Mouse (Mus musculus) limb, embryonic 13.5 days (tissue): ENCODE measurements around the gene Gm12216. TPM values are rescaled to one million over a fixed set of nuclear protein-coding genes. Genes with fewer than 3 reads are reported as not detected.
"Not testable (repeated sequence)": the region's sequence is repeated elsewhere in the genome, so short reads cannot be mapped to it uniquely, and the experiment has no call there.

Experiments used
- ATAC-seq: fragments of 200-750 bp; cut with Nextera tagmentation; 2 replicates; pipeline ENCODE4 v1.8.0; 2017; ENCODE audit warnings: low read depth, moderate number of reproducible peaks, moderate TSS enrichment; ENCODE audit not compliant: low FRiP score
- H3K27ac ChIP-seq: fragments of 300-500 bp; sonication (generic); 2 replicates; pipeline ENCODE4 v1.5.1; 2015; ENCODE audit warnings: inconsistent platforms, mild to moderate bottlenecking, moderate library complexity
- H3K27me3 ChIP-seq: fragments of 300-500 bp; sonication (generic); 2 replicates; pipeline ENCODE4 v1.6.1; 2015; ENCODE audit warnings: mild to moderate bottlenecking, inconsistent platforms
- H3K36me3 ChIP-seq: fragments of 300-500 bp; sonication (generic); 2 replicates; pipeline ENCODE4 v1.6.1; 2015; ENCODE audit warnings: inconsistent platforms, mild to moderate bottlenecking, moderate library complexity
- H3K4me1 ChIP-seq: fragments of 300-500 bp; sonication (generic); 2 replicates; pipeline ENCODE4 v1.6.1; 2015; ENCODE audit warnings: inconsistent platforms
- H3K4me2 ChIP-seq: fragments of 300-500 bp; sonication (generic); replicated peaks from 2 replicates; pipeline ENCODE4 v1.6.1; 2015; ENCODE audit warnings: inconsistent platforms, mild to moderate bottlenecking, moderate library complexity
- H3K4me3 ChIP-seq: fragments of 300-500 bp; sonication (generic); 2 replicates; pipeline ENCODE4 v1.5.1; 2015; ENCODE audit warnings: moderate library complexity, mild to moderate bottlenecking, inconsistent platforms
- H3K9ac ChIP-seq: fragments of 300-500 bp; sonication (generic); 2 replicates; pipeline ENCODE4 v1.6.1; 2015; ENCODE audit warnings: mild to moderate bottlenecking, inconsistent platforms
- H3K9me3 ChIP-seq: fragments of 300-500 bp; sonication (generic); 2 replicates; pipeline ENCODE4 v1.6.1; 2016; ENCODE audit warnings: inconsistent platforms
- WGBS: fragments of 180-500 bp; shearing (Covaris S2); methylation state at CpG from one replicate; pipeline ENCODE4 v1.1.7; 2015; 5-methylcytosine and 5-hydroxymethylcytosine counted together
- polyA plus RNA-seq: library from polyadenylated mRNA; unstranded; fragments of >200 nt; fragmentation: Nextera tagmentation; extraction: Ambion mirVana; gene quantifications from 2 replicates; pipeline ENCODE4 v1.2.1, GENCODE M21; 2015

The Gm12216 gene
- polyA plus RNA-seq, 1 experiment from 2014 or later = 0.56 TPM

GRCm38 (mm10) chr11:53761284-53761683, 97.8 kb downstream of the Gm12216 start:
- ATAC-seq = no peak
- H3K27ac ChIP-seq = no peak overlapping the region; the same call in 1 of the 2 replicates
- whole genome bisulfite sequencing = 70% methylated on average over 5 of the region's 5 CpGs
- H3K9me3 ChIP-seq = no peaks in the 10 kb centered on the region
- no peaks in the 10 kb centered on the region for H3K36me3 ChIP-seq
- peaks cover 62% of the 10 kb centered on the region for H3K4me1 ChIP-seq
- H3K4me3 ChIP-seq = no peak overlapping the region
- H3K4me2 ChIP-seq = no peak overlapping the region
- H3K27me3 ChIP-seq = peaks cover 14% of the 10 kb centered on the region; the same call in 1 of the 2 replicates
- H3K9ac ChIP-seq = no peak overlapping the region

DNA sequence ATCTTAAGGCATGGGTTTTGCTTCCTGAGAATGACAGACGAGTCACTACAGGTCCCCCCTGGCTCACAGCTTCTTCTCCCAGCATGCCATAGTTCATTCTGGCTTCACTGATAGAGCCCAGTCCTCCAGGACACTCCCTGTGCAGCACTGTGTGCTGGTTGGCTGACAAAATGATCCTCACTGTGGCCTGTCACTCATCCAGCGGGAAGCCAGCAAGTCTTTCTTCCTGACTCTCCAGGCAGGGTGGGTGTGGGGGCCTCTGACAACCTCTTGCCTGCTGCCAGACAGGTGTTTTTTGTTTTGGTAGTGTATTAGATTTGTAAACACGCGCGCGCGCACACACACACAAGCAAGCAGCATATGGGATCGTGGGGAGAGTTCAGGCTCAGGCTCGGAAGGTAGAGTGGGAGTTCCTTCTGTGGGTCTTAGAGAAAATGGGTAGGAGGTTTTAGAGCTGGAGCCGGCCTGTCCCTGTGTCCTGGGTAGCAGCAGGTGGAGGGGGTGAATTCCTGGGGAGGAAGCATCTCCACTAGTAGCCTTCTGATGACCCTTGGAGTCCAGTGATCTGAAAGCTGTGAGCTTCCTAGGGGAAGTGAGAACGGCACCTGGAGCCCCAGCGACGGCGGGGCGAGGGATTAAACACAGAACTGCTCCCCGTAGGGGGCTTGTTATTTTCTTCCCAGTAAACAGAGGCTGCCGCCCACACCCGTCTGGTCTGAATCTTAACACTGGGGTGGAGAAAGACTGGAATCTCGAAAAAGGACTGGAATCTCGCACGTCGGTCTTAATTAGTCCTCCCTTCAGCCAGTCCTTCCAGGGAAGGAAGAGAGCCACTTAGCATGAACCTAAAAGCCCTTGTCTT, 99.3 kb downstream of the Gm12216 start:
- Histone ChIP-seq H3K4me2 (peak overlapping the region; percentile 38), H3K4me3 (no peak overlapping the region), H3K9ac (peak overlapping the region; percentile 13), H3K9me3 (no peaks in the 10 kb centered on the region), H3K27ac (no peak overlapping the region), H3K4me1 (peaks cover 60% of the 10 kb centered on the region), H3K27me3 (peaks cover 14% of the 10 kb centered on the region; the same call in 1 of the 2 replicates), H3K36me3 (no peaks in the 10 kb centered on the region)
- WGBS = 9% methylated on average over 22 of the region's 22 CpGs
- no peak for ATAC-seq

GRCm38 (mm10) chr11:53758791-53759351, 100.2 kb downstream of the Gm12216 start:
- peaks cover 51% of the 10 kb centered on the region for H3K4me1 ChIP-seq
- H3K27me3 ChIP-seq = peaks cover 14% of the 10 kb centered on the region; the same call in 1 of the 2 replicates
- no peak for ATAC-seq
- H3K27ac ChIP-seq = no peak overlapping the region
- no peaks in the 10 kb centered on the region for H3K36me3 ChIP-seq
- no peak overlapping the region for H3K9ac ChIP-seq
- H3K4me2 ChIP-seq = no peak overlapping the region
- no peaks in the 10 kb centered on the region for H3K9me3 ChIP-seq
- WGBS = 44% methylated on average over 6 of the region's 6 CpGs
- no peak overlapping the region for H3K4me3 ChIP-seq

GRCm38 (mm10) chr11:53758033-53758432, 101.0 kb downstream of the Gm12216 start:
- not testable (repeated sequence) for H3K36me3 ChIP-seq, ATAC-seq, H3K4me3 ChIP-seq, H3K4me2 ChIP-seq, H3K9me3 ChIP-seq, H3K9ac ChIP-seq, H3K27ac ChIP-seq
- H3K27me3 ChIP-seq = peaks cover 14% of the 10 kb centered on the region; the same call in 1 of the 2 replicates
- peaks cover 43% of the 10 kb centered on the region for H3K4me1 ChIP-seq
- 75% methylated on average over 9 of the region's 9 CpGs for WGBS

DNA sequence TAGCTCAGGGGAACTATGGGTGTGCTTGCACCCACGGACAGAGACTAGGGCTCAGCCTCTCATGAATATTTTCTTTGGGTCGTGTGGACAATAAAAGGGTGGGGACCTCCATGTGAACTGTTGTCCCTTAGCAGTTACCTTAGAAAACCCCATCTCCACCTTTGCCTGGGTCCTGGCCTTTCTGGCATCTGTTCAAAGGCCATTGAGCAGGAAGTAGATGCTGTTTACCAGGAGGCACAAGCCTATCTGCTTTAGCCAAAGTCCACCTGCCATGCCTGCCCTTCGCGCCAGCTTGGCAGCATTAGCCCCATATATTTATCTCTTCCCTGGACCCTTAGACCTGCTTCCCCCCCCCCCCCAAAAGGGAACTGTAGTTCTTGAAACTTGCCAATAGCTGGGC, 101.4 kb downstream of the Gm12216 start:
- no peak overlapping the region for H3K27ac ChIP-seq
- WGBS = 94% methylated on average over 4 of the region's 4 CpGs
- ATAC-seq = no peak
- H3K27me3 ChIP-seq = peaks cover 14% of the 10 kb centered on the region; the same call in 1 of the 2 replicates
- peaks cover 4% of the 10 kb centered on the region; the same call in 1 of the 2 replicates for H3K9me3 ChIP-seq
- no peak overlapping the region for H3K4me3 ChIP-seq
- no peak overlapping the region for H3K9ac ChIP-seq
- H3K4me2 ChIP-seq = no peak overlapping the region
- H3K36me3 ChIP-seq = no peaks in the 10 kb centered on the region
- peaks cover 39% of the 10 kb centered on the region for H3K4me1 ChIP-seq

- H3K4me3 ChIP-seq = no peak overlapping the region
- H3K36me3 ChIP-seq = no peaks in the 10 kb centered on the region
- 0 out of 2 replicates have a peak, but pooled peaks cover 3% of the 10 kb centered on the region for H3K27me3 ChIP-seq
- WGBS = 79% methylated on average over 12 of the region's 12 CpGs
- ATAC-seq = no peak
- peaks cover 15% of the 10 kb centered on the region for H3K4me1 ChIP-seq
- peaks cover 5% of the 10 kb centered on the region; the same call in 1 of the 2 replicates for H3K9me3 ChIP-seq
- H3K27ac ChIP-seq = no peak overlapping the region
- no peak overlapping the region for H3K9ac ChIP-seq
- no peak overlapping the region for H3K4me2 ChIP-seq
These were observed 104.0 kb downstream of the Gm12216 start for GRCm38 (mm10) chr11:53755011-53755595.

DNA sequence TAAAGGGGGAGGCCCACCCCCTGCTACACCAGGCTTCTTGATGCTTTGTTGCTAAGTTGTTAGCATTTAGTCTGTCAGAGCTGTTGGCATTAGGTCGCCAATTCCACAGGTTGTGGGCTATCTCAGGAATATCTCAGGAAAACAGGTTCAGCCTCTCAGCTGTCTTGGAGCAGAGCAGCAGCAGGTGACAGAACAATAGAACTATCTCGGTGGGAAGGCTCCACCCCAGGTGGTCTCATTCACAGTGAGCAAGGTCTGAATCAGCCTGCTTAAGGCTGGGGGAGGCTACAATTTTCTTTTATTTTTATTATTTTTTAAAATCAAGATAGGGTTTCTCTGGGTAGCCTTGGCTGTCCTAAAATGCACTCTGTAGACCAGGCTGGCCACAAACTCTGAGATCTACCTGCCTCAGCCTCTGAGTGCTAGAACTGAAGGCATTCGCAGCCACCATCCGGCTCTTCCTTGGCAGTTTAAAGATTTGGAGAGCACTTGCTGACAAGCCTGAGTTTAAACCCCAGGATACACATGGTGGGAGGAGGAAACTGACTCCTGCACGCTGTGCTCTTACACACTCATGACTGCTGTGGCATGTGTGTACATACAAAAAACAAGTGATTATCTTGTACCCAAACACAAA, 109.2 kb downstream of the Gm12216 start:
- H3K9me3 ChIP-seq = peaks cover 5% of the 10 kb centered on the region; the same call in 1 of the 2 replicates
- no peak overlapping the region for H3K9ac ChIP-seq
- no peak overlapping the region for H3K27ac ChIP-seq
- H3K36me3 ChIP-seq = no peaks in the 10 kb centered on the region
- H3K4me1 ChIP-seq = no peaks in the 10 kb centered on the region
- ATAC-seq = no peak
- 60% methylated on average over 5 of the region's 5 CpGs for WGBS
- no peak overlapping the region for H3K4me3 ChIP-seq
- H3K4me2 ChIP-seq = no peak overlapping the region
- H3K27me3 ChIP-seq = no peaks in the 10 kb centered on the region

GRCm38 (mm10) chr11:53749306-53749705, 109.8 kb downstream of the Gm12216 start:
- Histone ChIP-seq H3K27ac (no peak overlapping the region), H3K9me3 (peaks cover 5% of the 10 kb centered on the region; the same call in 1 of the 2 replicates), H3K27me3 (no peaks in the 10 kb centered on the region), H3K36me3 (no peaks in the 10 kb centered on the region), H3K4me3 (no peak overlapping the region), H3K4me1 (no peaks in the 10 kb centered on the region), H3K9ac (no peak overlapping the region), H3K4me2 (no peak overlapping the region)
- ATAC-seq = no peak
- WGBS = 56% methylated on average over 4 of the region's 4 CpGs

DNA sequence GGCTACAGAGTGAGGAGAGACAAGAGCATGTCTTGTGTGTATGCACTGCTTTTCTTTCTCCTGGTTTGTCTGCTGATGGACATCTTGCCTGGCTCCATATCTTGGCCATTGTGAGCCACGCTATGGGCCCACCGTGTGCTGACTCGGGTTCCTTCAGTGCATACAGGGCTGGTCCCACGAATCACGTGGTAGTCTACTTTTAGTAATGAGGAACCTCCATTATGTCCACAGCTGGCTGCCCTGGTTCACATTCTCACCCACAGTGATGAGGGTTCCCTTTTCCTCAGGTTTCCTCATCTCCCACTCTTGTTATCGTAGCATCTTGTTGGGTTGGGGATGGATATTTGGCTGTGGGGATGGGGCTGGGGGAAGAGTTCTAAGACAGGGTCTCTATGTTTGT, 110.4 kb downstream of the Gm12216 start:
- Histone ChIP-seq H3K4me2 (no peak overlapping the region), H3K36me3 (no peaks in the 10 kb centered on the region), H3K4me1 (no peaks in the 10 kb centered on the region), H3K4me3 (no peak overlapping the region), H3K9me3 (peaks cover 5% of the 10 kb centered on the region; the same call in 1 of the 2 replicates), H3K9ac (no peak overlapping the region), H3K27me3 (no peaks in the 10 kb centered on the region), H3K27ac (no peak overlapping the region)
- ATAC-seq = no peak
- WGBS = 93% methylated on average over 6 of the region's 6 CpGs

- Histone ChIP-seq H3K36me3 (no peaks in the 10 kb centered on the region), H3K9ac (no peak overlapping the region), H3K27me3 (no peaks in the 10 kb centered on the region), H3K4me2 (no peak overlapping the region), H3K27ac (no peak overlapping the region), H3K4me1 (no peaks in the 10 kb centered on the region), H3K4me3 (no peak overlapping the region), H3K9me3 (peaks cover 5% of the 10 kb centered on the region; the same call in 1 of the 2 replicates)
- 90% methylated on average over 9 of the region's 9 CpGs for WGBS
- ATAC-seq = no peak
These were observed 111.1 kb downstream of the Gm12216 start for GRCm38 (mm10) chr11:53747985-53748384.

DNA sequence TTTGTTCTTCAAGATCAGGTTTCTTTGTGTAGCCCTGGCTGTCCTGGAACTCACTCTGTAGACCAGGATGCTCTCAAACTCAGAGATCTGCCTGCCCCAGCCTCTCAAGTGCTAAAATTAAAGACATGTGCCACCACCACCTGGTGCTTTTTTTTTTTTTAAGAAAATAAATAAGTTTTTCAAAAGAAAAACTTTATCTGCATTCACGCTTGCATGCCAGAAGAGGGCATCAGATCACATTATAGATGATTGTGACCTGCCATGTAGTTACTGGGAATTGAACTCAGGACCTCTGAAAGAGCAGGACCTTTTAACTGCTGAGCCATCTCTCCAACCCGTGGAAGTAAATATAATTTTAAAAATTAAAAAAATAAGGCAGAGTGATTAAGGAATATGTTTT, 113.8 kb downstream of the Gm12216 start:
- H3K9ac ChIP-seq = no peak overlapping the region
- WGBS = 92% methylated on average over 2 of the region's 2 CpGs
- no peak overlapping the region for H3K4me3 ChIP-seq
- H3K27me3 ChIP-seq = no peaks in the 10 kb centered on the region
- no peak for ATAC-seq
- no peaks in the 10 kb centered on the region for H3K9me3 ChIP-seq
- no peak overlapping the region for H3K27ac ChIP-seq
- no peaks in the 10 kb centered on the region for H3K4me1 ChIP-seq
- H3K4me2 ChIP-seq = no peak overlapping the region
- H3K36me3 ChIP-seq = no peaks in the 10 kb centered on the region

DNA sequence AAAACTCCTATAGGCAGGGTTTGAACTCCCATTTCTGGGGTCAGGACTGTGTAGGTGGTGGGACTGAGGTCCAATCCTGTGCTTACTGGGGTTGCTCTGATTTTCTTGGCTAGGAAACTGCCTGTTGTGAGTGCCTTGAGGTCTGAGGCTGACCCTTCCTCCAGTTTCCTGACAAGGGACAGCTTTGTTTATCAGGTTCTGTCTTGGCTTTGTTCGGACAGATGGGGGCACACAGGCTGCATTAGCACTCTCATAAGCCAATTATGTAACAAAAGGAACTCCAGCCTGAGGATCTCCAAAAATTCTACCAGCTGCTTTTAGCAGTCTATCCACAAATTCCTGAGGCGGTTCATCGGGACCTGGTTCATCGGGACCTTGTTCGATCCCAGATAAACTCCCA, 116.7 kb downstream of the Gm12216 start:
- no peak overlapping the region for H3K4me3 ChIP-seq
- H3K4me2 ChIP-seq = no peak overlapping the region
- H3K27ac ChIP-seq = no peak overlapping the region
- H3K9me3 ChIP-seq = no peaks in the 10 kb centered on the region
- H3K4me1 ChIP-seq = no peaks in the 10 kb centered on the region
- H3K36me3 ChIP-seq = no peaks in the 10 kb centered on the region
- H3K9ac ChIP-seq = no peak overlapping the region
- no peaks in the 10 kb centered on the region for H3K27me3 ChIP-seq
- no peak for ATAC-seq
- 38% methylated on average over 5 of the region's 5 CpGs for WGBS
